Mouse (Mus musculus): ENCODE data around the gene Stk17b.
"Not testable (repeated sequence)": the region's sequence is repeated elsewhere in the genome, so short reads cannot be mapped to it uniquely, and the experiment has no call there.

The Stk17b gene

GRCm38 (mm10) chr1:53781311-53781710, 3.7 kb downstream of the Stk17b start:
- no peak for DNase-seq

DNA sequence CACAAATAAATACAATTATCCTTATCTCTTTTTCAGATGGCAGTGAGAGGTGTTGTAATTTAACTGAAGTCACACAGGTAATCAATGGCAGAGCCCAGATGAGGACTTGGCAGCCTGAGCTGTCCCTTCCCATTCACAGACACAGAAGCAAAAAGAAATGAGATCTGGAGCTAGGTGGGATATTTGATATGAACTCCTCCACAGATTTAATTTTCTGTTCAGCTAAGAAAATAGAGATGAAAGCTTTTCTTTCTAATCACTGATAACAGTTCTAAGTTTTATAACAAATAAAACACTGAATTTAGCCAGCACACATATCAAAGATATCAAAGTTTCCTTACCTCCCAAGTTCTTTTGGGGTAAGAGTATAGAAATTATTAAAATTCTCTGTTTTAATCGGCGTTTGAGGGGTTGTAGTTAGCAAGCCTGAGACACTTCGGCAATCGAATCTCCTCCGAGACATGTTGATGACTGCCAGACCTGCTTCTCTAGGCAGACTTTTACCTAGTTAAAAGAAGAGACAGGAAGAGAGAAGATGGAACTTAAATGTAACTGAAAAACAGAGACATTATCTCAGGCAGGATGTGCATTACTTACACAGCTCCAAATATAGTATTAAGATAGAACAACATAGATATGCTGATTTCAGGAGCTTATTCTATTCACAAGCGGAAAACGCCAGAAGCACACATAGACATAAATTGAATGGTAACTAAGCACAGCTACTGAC, 8.7 kb downstream of the Stk17b start:
- no peak for DNase-seq

- no peak for DNase-seq
These were observed 9.5 kb downstream of the Stk17b start for GRCm38 (mm10) chr1:53775545-53775944.

DNA sequence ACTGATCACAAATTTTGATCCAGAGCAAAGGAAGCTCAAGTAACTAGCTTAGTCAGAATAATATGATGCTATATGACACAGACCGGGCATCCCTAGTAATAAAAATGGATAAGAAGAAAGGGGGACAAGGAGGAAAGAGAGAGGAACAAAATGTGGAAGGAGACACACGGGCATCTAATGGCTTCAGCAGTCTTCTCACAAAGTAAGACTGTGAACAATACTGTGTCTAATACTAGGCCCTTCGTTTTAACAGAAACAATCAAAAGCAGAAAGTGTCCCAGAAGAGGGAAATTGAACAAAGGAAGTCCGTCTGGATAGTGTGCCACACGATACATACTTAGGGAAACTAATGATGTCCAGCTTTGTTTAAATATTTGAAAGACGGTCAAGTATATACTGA, 10.0 kb downstream of the Stk17b start:
- no peak for DNase-seq

GRCm38 (mm10) chr1:53774571-53774970, 10.5 kb downstream of the Stk17b start:
- no peak for DNase-seq

- DNase-seq: peak; percentile 89 to 94
These were observed 11.0 kb downstream of the Stk17b start for GRCm38 (mm10) chr1:53773994-53774393.

DNA sequence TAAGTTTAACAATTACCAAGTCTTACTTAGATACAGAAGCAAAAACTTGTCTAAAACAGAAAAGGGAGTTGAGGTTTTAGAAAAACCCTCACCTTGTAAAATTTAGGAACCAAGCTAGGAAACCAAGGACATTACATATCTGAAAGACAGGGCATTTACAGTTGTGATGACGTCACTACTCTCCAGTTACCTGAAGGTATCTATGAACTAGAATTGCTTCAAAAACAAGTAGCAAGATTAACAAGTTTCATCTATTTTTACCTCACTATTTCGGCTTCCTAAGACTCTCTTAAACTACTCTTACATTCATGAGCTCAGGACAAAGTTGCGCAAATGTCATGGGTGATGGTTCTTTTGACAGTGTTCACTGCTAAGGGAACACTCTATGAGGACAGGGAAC, 12.1 kb downstream of the Stk17b start:
- DNase-seq: no peak

- DNase-seq: no peak
These were observed 13.5 kb downstream of the Stk17b start for GRCm38 (mm10) chr1:53771476-53771875.

DNA sequence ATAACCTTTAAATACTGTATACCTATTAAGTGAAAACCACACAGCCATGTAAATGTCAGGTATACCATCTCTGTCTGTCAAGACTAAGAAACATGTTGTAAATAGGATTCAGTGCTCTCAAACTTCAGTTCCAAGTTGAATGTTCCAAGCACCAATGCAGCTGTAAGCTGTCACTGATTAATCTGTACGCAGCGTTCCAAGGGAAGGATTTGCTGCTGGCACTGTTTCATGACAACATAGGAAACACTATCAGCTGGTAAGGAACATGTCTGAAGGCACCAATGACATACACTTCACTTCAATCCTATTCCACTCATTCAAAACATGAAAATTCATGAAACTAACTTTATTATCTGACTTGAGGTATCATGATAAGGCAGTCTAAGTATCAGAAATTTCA, 18.9 kb downstream of the Stk17b start:
- no peak for DNase-seq

- no peak for DNase-seq
These were observed 27.7 kb downstream of the Stk17b start for GRCm38 (mm10) chr1:53757316-53757715.

DNA sequence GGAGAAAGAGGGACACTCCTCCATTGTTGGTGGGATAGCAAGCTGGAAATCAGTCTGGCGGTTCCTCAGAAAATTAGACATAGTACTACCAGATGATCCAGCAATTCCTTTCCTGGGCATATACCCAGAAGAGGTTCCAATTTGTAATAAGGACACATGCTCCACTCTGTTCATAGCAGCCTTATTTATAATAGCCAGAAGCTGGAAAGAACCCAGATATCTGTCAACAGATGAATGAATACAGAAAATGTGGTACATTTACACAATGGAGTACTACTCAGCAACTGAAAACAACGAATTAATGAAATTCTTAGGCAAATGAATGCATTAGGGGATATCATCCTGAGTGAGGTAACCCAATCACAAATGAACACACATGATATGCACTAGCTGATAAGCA, 31.5 kb downstream of the Stk17b start:
- not testable (repeated sequence) for DNase-seq

GRCm38 (mm10) chr1:53751144-53751543, 33.9 kb downstream of the Stk17b start:
- no peak for DNase-seq

DNA sequence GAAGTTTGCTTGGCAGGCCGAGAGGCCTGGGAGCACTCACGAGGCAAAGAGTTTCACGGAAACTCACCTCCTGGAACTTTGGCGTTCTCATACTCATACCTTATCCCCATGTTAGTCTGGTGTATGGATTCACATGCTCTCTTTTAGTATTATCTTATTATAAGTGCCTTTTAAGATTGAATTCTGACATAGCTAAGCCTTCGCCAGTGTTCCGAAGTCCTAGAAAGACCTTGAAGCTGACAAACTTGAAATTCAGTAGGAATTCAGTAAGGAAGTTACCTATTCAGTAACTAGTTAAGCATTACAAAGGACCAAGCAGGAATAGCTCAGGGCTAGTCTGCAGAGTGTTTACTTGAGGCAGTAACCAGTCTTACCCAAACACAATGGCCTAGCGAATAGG, 34.3 kb downstream of the Stk17b start:
- DNase-seq: not testable (repeated sequence)

DNA sequence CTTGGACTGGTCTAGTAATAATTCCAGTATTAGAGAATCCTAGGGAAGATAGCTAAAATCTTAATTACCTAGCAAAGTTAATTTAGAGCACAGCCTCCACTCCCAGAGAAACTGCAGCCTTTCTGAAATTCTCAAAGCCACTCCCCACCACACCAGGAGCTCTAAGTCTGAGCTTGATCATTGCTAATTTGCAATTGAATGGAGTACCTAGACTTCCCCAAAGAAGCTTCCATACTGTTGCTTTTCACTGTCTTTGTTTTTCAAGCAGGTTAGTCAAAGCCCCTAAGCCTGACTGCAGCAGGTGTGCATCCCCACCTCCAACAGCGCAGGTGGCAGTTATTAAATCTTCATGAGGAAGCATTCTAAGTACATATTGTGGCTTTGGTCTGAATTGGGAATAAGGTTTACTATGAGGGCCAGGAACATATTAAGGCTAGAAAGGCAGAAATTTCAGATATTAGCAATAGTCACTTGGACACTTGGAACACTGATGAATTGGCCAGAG, 35.1 kb downstream of the Stk17b start:
- not testable (repeated sequence) for DNase-seq

DNA sequence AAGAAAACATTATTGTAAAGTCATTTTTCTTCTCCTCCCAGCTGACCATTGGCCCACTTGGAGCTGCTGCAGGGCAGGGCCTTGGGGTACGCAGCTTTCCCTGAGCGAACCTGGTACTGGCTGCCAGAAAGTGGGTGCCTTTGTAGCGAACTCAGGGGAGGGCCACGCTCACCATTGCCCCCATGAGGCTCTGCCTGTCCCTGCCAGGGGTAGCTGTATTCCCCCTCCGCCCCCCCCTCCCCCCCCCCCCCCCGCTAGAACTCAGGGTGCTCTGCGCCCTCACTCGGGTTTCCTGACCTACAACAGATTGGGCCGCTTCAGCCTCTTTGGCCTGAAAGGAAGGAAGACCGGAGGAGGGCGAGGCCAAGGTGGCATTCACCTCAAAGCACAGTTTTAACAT, 36.5 kb downstream of the Stk17b start:
- DNase-seq: no peak

DNA sequence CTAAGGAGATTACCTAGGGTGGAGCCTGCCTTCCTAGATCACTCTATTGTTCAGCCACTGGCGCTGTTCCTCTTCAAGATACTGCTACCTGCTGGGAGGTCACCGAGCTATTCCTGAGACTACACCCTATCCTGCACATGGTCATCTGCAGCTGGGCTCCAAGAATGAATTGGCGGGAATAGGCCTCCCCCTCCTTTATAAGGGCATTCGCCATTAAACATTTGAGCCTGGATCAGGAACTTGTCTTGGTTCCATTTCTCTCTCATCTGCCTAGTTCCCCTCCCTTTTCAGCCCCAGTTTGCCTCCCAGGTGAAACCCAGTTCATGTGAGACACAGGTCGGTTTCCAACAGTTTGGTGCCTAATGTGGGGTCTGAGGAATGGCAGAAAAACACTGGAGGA, 39.0 kb downstream of the Stk17b start:
- DNase-seq: no peak

DNA sequence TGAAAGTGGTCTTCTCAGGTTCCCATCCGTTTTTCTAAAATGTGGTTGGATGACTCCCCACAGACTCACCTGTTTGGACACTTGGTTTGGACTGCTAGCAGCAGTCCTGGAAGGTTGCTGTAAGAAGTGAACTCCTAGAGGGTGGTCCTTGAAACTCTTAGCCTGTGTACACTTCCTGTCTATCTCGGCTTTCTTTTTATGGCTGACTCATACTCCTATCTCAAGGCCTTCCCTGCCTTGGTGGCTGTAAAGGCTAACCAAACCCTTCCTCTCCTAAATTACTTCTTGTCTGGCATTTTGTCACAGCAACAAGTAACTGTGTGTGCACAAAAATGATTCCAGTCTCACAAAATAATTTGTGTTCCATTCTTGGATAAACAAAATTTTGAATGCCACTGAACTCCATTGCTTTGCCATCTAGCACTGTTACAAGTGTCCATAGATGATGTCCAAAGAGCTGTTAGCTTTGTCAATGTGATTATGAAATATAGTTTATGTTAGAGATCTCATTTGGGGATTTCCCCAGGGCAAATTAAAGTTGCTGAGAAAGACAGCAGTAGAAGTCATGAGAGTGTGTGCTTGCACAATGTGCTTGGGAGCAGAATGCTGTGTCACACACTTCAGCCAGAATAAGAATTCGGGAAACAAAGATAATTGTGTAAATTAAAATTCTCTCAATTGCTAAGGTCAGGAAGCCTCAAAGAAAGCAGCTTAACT, 43.1 kb downstream of the Stk17b start:
- no peak for DNase-seq

DNA sequence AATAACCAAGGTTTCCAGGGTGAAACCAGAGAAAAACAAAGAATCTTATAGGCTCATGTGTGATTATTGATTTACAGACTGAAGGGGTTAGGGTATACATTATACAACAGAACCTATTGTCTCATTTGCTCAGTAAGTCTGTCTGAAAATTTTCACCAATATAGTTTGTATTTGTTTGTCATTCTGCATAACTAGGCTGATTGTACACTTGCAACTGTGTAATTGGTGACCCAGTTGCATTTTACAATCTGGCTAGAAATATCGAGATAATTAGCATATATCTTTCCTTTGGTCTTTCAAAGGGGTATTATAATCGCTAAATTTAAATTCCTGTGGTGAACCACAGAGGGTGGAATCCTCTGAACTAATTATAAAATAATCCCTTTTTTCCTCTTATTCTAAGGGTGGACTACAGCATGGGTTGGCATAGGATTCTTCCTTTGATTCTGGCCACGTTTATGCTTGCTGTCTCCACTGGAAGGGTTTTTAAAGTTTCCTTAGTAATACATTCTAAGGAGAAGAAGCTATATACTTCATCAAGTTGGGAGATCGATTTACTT, 44.2 kb downstream of the Stk17b start:
- no peak for DNase-seq

GRCm38 (mm10) chr1:53740077-53740776, 44.8 kb downstream of the Stk17b start:
- not testable (repeated sequence) for DNase-seq

DNA sequence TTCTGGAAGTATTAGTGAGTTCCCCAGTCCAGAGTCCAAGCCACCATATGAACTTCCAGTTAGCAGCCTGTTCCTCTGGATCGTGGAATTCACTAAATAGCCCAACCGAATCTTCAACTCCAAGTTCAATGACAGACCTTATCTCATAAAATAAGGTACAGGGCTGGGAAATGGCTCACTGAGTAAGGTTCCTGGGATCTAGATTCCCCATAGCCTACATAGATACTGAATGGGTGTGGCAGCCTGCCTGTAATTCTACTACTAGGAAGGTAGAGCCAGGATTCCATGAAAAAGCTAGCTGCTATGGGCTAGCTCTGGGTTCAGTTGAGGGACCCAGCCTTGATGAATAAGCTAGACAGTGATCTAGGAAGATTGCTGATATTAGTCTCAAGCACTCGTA, 48.4 kb downstream of the Stk17b start:
- no peak for DNase-seq

GRCm38 (mm10) chr1:53728489-53729225, 56.4 kb downstream of the Stk17b start:
- DNase-seq: no peak

- DNase-seq: no peak
These were observed 58.1 kb downstream of the Stk17b start for GRCm38 (mm10) chr1:53726883-53727282.

- no peak for DNase-seq
These were observed 63.7 kb downstream of the Stk17b start for GRCm38 (mm10) chr1:53721353-53721752.
